Mouse (Mus musculus) MEL (cell line): ENCODE measurements at regions not wholly inside any gene's neighbourhood (a gene's known extent, or its start where the extent isn't known, plus 50 kb on each side); places are given as distances from the start of the nearest gene placed in this dataset.

Experiments used
- DNase-seq: peaks from one replicate; pipeline ENCODE4 v3.0.0; 2011; ENCODE audit warnings: low read depth, low spot score
- H3K27ac ChIP-seq: 2 replicates; pipeline ENCODE4 v1.5.1; 2012; ENCODE audit warnings: low read depth, mild to moderate bottlenecking, control low read depth, low read length, moderate library complexity; ENCODE audit not compliant: control insufficient read depth
- H3K27me3 ChIP-seq, 2 experiments: fragments of 150-350 bp in 1 of 2; sonication (generic) in 1 of 2; 2 replicates each; pipeline ENCODE4 v1.6.1; 2012; ENCODE audit warnings: low read length in 2 of 2, mild to moderate bottlenecking in 2 of 2, improper control_type of control experiment in 1 of 2, moderate library complexity in 1 of 2; ENCODE audit not compliant: insufficient read depth in 2 of 2, control insufficient read depth in 1 of 2
- H3K36me3 ChIP-seq, 2 experiments: 2 replicates each; pipeline ENCODE4 v1.6.1; 2012 to 2014; ENCODE audit warnings: low read length in 2 of 2, improper control_type of control experiment in 1 of 2, inconsistent platforms in 1 of 2, mild to moderate bottlenecking in 1 of 2; ENCODE audit not compliant: insufficient read depth in 2 of 2, control insufficient read depth in 1 of 2
- H3K4me1 ChIP-seq, 2 experiments: fragments of 150-350 bp in 1 of 2; sonication (generic) in 1 of 2; 2 replicates each; pipeline ENCODE4 v1.6.1; 2012; ENCODE audit warnings: low read length in 2 of 2, improper control_type of control experiment in 1 of 2, mild to moderate bottlenecking in 1 of 2; ENCODE audit not compliant: insufficient read depth in 2 of 2, control insufficient read depth in 1 of 2
- H3K4me3 ChIP-seq, 2 experiments: fragments of 150-350 bp in 1 of 2; sonication (generic) in 1 of 2; 2 replicates each; pipeline ENCODE4 v1.5.1; 2012; ENCODE audit warnings: low read depth in 2 of 2, low read length in 2 of 2, mild to moderate bottlenecking in 2 of 2, moderate library complexity in 2 of 2, control low read depth in 1 of 2, improper control_type of control experiment in 1 of 2; ENCODE audit not compliant: control insufficient read depth in 1 of 2, insufficient read depth in 1 of 2
- H3K79me2 ChIP-seq: 2 replicates; pipeline ENCODE4 v1.6.1; 2012; ENCODE audit warnings: mild to moderate bottlenecking, low read length, moderate library complexity; ENCODE audit not compliant: control insufficient read depth, poor library complexity, insufficient read depth
- H3K9ac ChIP-seq: 2 replicates; pipeline ENCODE4 v1.6.1; 2012; ENCODE audit warnings: low read depth, mild to moderate bottlenecking, control low read depth, low read length, moderate library complexity; ENCODE audit not compliant: control insufficient read depth, poor library complexity, severe bottlenecking
- H3K9me3 ChIP-seq: fragments of 150-350 bp; sonication (generic); replicated peaks from 2 replicates; pipeline ENCODE4 v1.6.1; 2012; ENCODE audit warnings: mild to moderate bottlenecking, low read length, improper control_type of control experiment, moderate library complexity; ENCODE audit not compliant: insufficient read depth
- BHLHE40 ChIP-seq: IDR thresholded peaks from 2 replicates; pipeline ENCODE4 v1.6.1; 2012; ENCODE audit warnings: low read depth, mild to moderate bottlenecking, inconsistent platforms, low read length, improper control_type of control experiment, borderline replicate concordance
- CHD2 ChIP-seq: IDR thresholded peaks from 2 replicates; pipeline ENCODE4 v1.6.1; 2011; ENCODE audit warnings: low read length, improper control_type of control experiment
- CTCF ChIP-seq, 3 experiments: IDR thresholded peaks in 2 of 3; conservative IDR thresholded peaks in 1 of 3; 2 replicates each; pipeline ENCODE4 v1.5.1; 2011 to 2012; ENCODE audit warnings: low read length in 3 of 3, low read depth in 2 of 3, mild to moderate bottlenecking in 2 of 3, improper control_type of control experiment in 1 of 3, inconsistent platforms in 1 of 3, mixed read lengths in 1 of 3, moderate library complexity in 1 of 3; ENCODE audit not compliant: control insufficient read depth in 1 of 3, insufficient read depth in 1 of 3, poor library complexity in 1 of 3, severe bottlenecking in 1 of 3
- ELF1 ChIP-seq: IDR thresholded peaks from 2 replicates; pipeline ENCODE4 v1.6.1; 2014; ENCODE audit warnings: low read depth, mild to moderate bottlenecking, inconsistent platforms, low read length, improper control_type of control experiment, moderate library complexity
- EP300 ChIP-seq, 2 experiments: IDR thresholded peaks; 2 replicates each; pipeline ENCODE4 v1.6.1; 2011; ENCODE audit warnings: improper control_type of control experiment in 2 of 2, low read length in 2 of 2, low read depth in 1 of 2, mild to moderate bottlenecking in 1 of 2
- ETS1 ChIP-seq: IDR thresholded peaks from 2 replicates; pipeline ENCODE4 v1.6.1; 2012; ENCODE audit warnings: low read depth, mild to moderate bottlenecking, inconsistent platforms, low read length, improper control_type of control experiment, moderate library complexity
- GATA1 ChIP-seq: IDR thresholded peaks from 2 replicates; pipeline ENCODE4 v1.6.1; 2011; ENCODE audit warnings: low read depth, low read length, improper control_type of control experiment
- MAX ChIP-seq: IDR thresholded peaks from 2 replicates; pipeline ENCODE4 v1.6.1; 2011; ENCODE audit warnings: low read length, improper control_type of control experiment
- MAZ ChIP-seq: IDR thresholded peaks from 2 replicates; pipeline ENCODE4 v1.6.1; 2012; ENCODE audit warnings: low read depth, mild to moderate bottlenecking, inconsistent platforms, low read length, improper control_type of control experiment
- MEF2A ChIP-seq: IDR thresholded peaks from 2 replicates; pipeline ENCODE4 v1.6.1; 2014; ENCODE audit warnings: low read depth, mild to moderate bottlenecking, inconsistent platforms, low read length, improper control_type of control experiment; ENCODE audit not compliant: poor library complexity, insufficient replicate concordance, severe bottlenecking; ENCODE audit errors: extremely low read depth
- NRF1 ChIP-seq: IDR thresholded peaks from 2 replicates; pipeline ENCODE4 v1.6.1; 2014; ENCODE audit warnings: low read depth, mild to moderate bottlenecking, inconsistent platforms, low read length, improper control_type of control experiment, moderate library complexity; ENCODE audit not compliant: poor library complexity, insufficient read depth, severe bottlenecking
- POLR2A ChIP-seq, 2 experiments: IDR thresholded peaks; 2 replicates each; pipeline ENCODE4 v1.6.1; 2011 to 2012; ENCODE audit warnings: low read length in 2 of 2, mild to moderate bottlenecking in 2 of 2, control low read depth in 1 of 2, improper control_type of control experiment in 1 of 2, low read depth in 1 of 2, moderate library complexity in 1 of 2; ENCODE audit not compliant: control insufficient read depth in 1 of 2, insufficient read depth in 1 of 2, poor library complexity in 1 of 2
- RCOR1 ChIP-seq: IDR thresholded peaks from 2 replicates; pipeline ENCODE4 v1.6.1; 2012; ENCODE audit warnings: low read depth, mild to moderate bottlenecking, inconsistent platforms, low read length, improper control_type of control experiment
- SIN3A ChIP-seq: IDR thresholded peaks from 2 replicates; pipeline ENCODE4 v1.6.1; 2012; ENCODE audit warnings: low read length, improper control_type of control experiment, inconsistent platforms
- TBP ChIP-seq: IDR thresholded peaks from 2 replicates; pipeline ENCODE4 v1.8.0; 2011; ENCODE audit warnings: low read depth, low read length, improper control_type of control experiment
- TCF12 ChIP-seq: IDR thresholded peaks from 2 replicates; pipeline ENCODE4 v1.6.1; 2014; ENCODE audit warnings: low read depth, mild to moderate bottlenecking, inconsistent platforms, low read length, improper control_type of control experiment, moderate library complexity
- UBTF ChIP-seq: IDR thresholded peaks from 2 replicates; pipeline ENCODE4 v1.6.1; 2012; ENCODE audit warnings: low read depth, mild to moderate bottlenecking, inconsistent platforms, low read length, improper control_type of control experiment, moderate library complexity, borderline replicate concordance; ENCODE audit not compliant: insufficient read depth
- USF1 ChIP-seq: IDR thresholded peaks from 2 replicates; pipeline ENCODE4 v1.6.1; 2014; ENCODE audit warnings: low read depth, mild to moderate bottlenecking, inconsistent platforms, low read length, improper control_type of control experiment, moderate library complexity
- USF2 ChIP-seq, 2 experiments: IDR thresholded peaks; 2 replicates each; pipeline ENCODE4 v1.6.1; 2011 to 2012; ENCODE audit warnings: improper control_type of control experiment in 2 of 2, low read length in 2 of 2, borderline replicate concordance in 1 of 2, inconsistent platforms in 1 of 2, low read depth in 1 of 2, mild to moderate bottlenecking in 1 of 2; ENCODE audit not compliant: insufficient read depth in 1 of 2
- ZC3H11A ChIP-seq: IDR thresholded peaks from 2 replicates; pipeline ENCODE4 v1.6.1; 2012; ENCODE audit warnings: low read depth, mild to moderate bottlenecking, inconsistent platforms, low read length, improper control_type of control experiment
- ZKSCAN1 ChIP-seq: IDR thresholded peaks from 2 replicates; pipeline ENCODE4 v1.6.1; 2012; ENCODE audit warnings: low read depth, mild to moderate bottlenecking, inconsistent platforms, low read length, improper control_type of control experiment, moderate library complexity
- ZMIZ1 ChIP-seq: IDR thresholded peaks from 2 replicates; pipeline ENCODE4 v1.6.1; 2012; ENCODE audit warnings: low read depth, mild to moderate bottlenecking, inconsistent platforms, low read length, improper control_type of control experiment, moderate library complexity
- ZNF384 ChIP-seq: IDR thresholded peaks from 2 replicates; pipeline ENCODE4 v1.6.1; 2012; ENCODE audit warnings: low read depth, mild to moderate bottlenecking, inconsistent platforms, low read length, improper control_type of control experiment

DNA sequence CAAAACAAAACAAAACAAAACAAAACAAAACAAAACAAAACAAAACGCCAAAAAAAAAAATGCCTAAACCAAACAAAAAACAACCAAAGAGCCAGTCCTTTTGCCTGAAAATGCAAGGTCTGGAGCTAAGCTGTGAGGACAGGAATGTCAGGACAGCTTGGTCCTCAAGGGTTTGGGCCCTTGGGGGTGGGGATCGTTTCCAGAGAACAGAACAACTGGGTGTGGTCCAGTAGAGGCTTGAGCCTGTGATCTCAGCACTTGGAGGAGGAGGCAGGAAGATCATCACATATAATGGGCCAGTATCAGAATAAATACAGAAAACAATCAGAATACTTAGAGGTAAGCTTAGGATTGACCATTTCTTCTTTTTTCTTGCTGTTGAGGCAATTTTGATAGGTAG is 289.5 kb upstream of the Tgfbr2 start:
- TF ChIP-seq USF2 (IDR thresholded peaks at IDR 0.05; ENCODE audit: borderline replicate concordance in 1 of 2, insufficient read depth in 1 of 2, low read depth in 1 of 2, low read length in 2 of 2) (no peak), TCF12 (no peak), USF1 (no peak), MEF2A (no peak), ZKSCAN1 (no peak), NRF1 (no peak), CHD2 (no peak)
- H3K4me1 ChIP-seq, result no peaks in the 10 kb centered on the region
- no peaks in the 10 kb centered on the region for H3K36me3 ChIP-seq
- H3K9me3 ChIP-seq, result no peaks in the 10 kb centered on the region
- no peak overlapping the region for H3K27ac ChIP-seq
- no peaks in the 10 kb centered on the region for H3K27me3 ChIP-seq
- H3K4me3 ChIP-seq, result no peak overlapping the region
- no peaks in the 10 kb centered on the region for H3K79me2 ChIP-seq
- DNase-seq, result no peak
- H3K9ac ChIP-seq, result no peak overlapping the region

DNA sequence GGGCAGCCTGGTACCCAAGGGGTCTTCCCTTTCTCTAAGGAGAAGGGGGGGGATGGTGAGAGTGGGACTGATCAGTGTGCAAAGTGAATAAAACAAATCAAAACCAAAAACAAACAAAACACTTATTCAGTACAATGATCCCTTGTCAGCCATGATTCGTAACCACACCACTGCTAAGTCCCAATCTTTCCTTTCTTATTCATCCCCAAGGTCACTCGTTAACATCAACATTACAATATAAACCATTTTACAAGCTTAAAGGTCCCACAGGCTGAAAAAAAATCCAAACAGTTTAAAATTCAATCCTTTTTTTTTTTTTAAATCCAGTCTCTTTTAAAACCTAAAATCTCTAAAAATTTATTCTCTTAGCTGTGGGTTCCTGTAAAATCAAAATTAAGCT is 287.1 kb upstream of the Tgfbr2 start:
- DNase-seq, result no peak
- H3K36me3 ChIP-seq, result no peaks in the 10 kb centered on the region
- H3K9ac ChIP-seq, result no peak overlapping the region
- H3K79me2 ChIP-seq, result no peaks in the 10 kb centered on the region
- no peaks in the 10 kb centered on the region for H3K4me1 ChIP-seq
- H3K9me3 ChIP-seq, result no peaks in the 10 kb centered on the region
- H3K27me3 ChIP-seq, result no peaks in the 10 kb centered on the region
- no peak overlapping the region for H3K4me3 ChIP-seq
- no peak overlapping the region for H3K27ac ChIP-seq
- TF ChIP-seq USF2 (IDR thresholded peaks at IDR 0.05; ENCODE audit: borderline replicate concordance in 1 of 2, insufficient read depth in 1 of 2, low read depth in 1 of 2, low read length in 2 of 2) (no peak), SIN3A (no peak), TBP (no peak), ELF1 (no peak), ZMIZ1 (no peak), UBTF (no peak), CTCF (IDR thresholded peaks at IDR 0.05 in 2 of 3, conservative IDR thresholded peaks at IDR 0.05 in 1 of 3; ENCODE audit: control insufficient read depth in 1 of 3, insufficient read depth in 1 of 3, low read depth in 2 of 3, low read length in 3 of 3, poor library complexity in 1 of 3, severe bottlenecking in 1 of 3) (no peak), POLR2A (IDR thresholded peaks at IDR 0.05; ENCODE audit: control insufficient read depth in 1 of 2, insufficient read depth in 1 of 2, low read depth in 1 of 2, low read length in 2 of 2, poor library complexity in 1 of 2) (no peak), MEF2A (no peak), MAZ (no peak), BHLHE40 (no peak), ETS1 (no peak), MAX (no peak), EP300 (IDR thresholded peaks at IDR 0.05; ENCODE audit: low read depth in 1 of 2, low read length in 2 of 2) (no peak), ZC3H11A (no peak), ZNF384 (no peak), GATA1 (no peak), RCOR1 (no peak)
